Mouse (Mus musculus) kidney, postnatal 36 days (tissue): ENCODE measurements around the gene Mn1.
A peak's percentile ranks its signal among the peaks of the same experiment; 100 is the strongest.

Experiments
- DNase-seq, 2 experiments: peaks; one replicate each; pipeline ENCODE4 v3.0.0; 2021 to 2022; ENCODE audit warnings: mixed read lengths in 2 of 2

The Mn1 gene

GRCm38 (mm10) chr5:111489022-111489616 is 72.0 kb downstream of the Mn1 start:
- no peak for DNase-seq

- DNase-seq: no peak
These were observed 73.4 kb downstream of the Mn1 start for GRCm38 (mm10) chr5:111490599-111490998.

- DNase-seq: no peak
These were observed 74.3 kb downstream of the Mn1 start for GRCm38 (mm10) chr5:111491485-111491884.

- DNase-seq: no peak
These were observed 82.9 kb downstream of the Mn1 start for GRCm38 (mm10) chr5:111500036-111500435.

GRCm38 (mm10) chr5:111501691-111502441 is 84.7 kb downstream of the Mn1 start:
- no peak for DNase-seq

- no peak for DNase-seq
These were observed 88.1 kb downstream of the Mn1 start for GRCm38 (mm10) chr5:111505241-111505640.

GRCm38 (mm10) chr5:111505824-111506223 is 88.7 kb downstream of the Mn1 start:
- DNase-seq: no peak

GRCm38 (mm10) chr5:111506410-111506809 is 89.2 kb downstream of the Mn1 start:
- peak; percentile 61 to 75 for DNase-seq
